Mouse (Mus musculus) cortical plate, adult 2 months (tissue): ENCODE data around the gene Apoh.

Source experiments
- CTCF ChIP-seq: fragments of 200-500 bp; IDR thresholded peaks from 2 replicates; pipeline ENCODE4 v1.5.1; 2011; ENCODE audit warnings: mild to moderate bottlenecking, control low read depth, low read length; ENCODE audit not compliant: insufficient read depth; ENCODE audit errors: extremely low read depth
- POLR2A ChIP-seq: fragments of 200-500 bp; IDR thresholded peaks from 2 replicates; pipeline ENCODE4 v1.6.1; 2011; ENCODE audit warnings: mild to moderate bottlenecking, low read length, control low read depth; ENCODE audit not compliant: insufficient read depth; ENCODE audit errors: extremely low read depth

GRCm38 (mm10) chr11:108358911-108359310, 15.8 kb downstream of the Apoh start:
- TF ChIP-seq CTCF, result no peak
- TF ChIP-seq POLR2A, result no peak
